Mouse (Mus musculus): Measurements from ENCODE around the gene Vstm2a.

DNA sequence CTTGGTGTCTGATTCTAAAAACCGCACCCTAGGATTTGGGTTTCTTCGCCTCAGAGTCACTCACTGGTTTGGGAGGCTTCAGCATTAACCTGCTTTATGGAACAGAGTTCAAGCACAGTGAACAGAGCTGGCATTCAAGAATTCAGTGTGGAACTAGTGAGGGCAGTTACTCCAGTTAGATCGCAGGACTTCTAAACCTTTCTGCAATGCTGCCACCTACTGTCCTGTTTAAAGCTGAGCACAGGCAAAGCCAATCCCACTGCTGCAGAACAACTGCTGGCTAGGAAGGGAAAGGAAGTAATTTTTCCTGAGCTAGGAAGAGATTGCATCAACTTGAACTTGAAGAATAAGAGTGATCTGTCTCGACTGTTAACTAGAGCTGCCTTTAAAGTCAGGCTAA lies 155.1 kb downstream of the Vstm2a start:
- TF ChIP-seq CTCF (IDR thresholded peaks at IDR 0.05; ENCODE audit: low read depth) (peak; percentile 69), EP300 (IDR thresholded peaks at IDR 0.05; ENCODE audit: low read depth) (no peak)

Measured in liver, postnatal 0 days (tissue).